Mouse (Mus musculus): ENCODE results near the gene 2810021J22Rik.
"Not testable (repeated sequence)": the region's sequence is repeated elsewhere in the genome, so short reads cannot be mapped to it uniquely, and the experiment has no call there.

The 2810021J22Rik gene

GRCm38 (mm10) chr11:58867039-58867953 is at the start of gene 2810021J22Rik:
TSS of gene 2810021J22Rik (plus strand) at chr11:58867216.
- in situ Hi-C loops (cut with MboI; ENCODE audit: unreplicated experiment in 2 of 2): no loop called here

- in situ Hi-C loops (cut with MboI; ENCODE audit: unreplicated experiment in 2 of 2): not testable (repeated sequence)
Measured at GRCm38 (mm10) chr11:58828937-58829336, 38.1 kb upstream of the 2810021J22Rik start, which contains the start of gene Olfr312. TSS of gene Olfr312 (plus strand) at chr11:58829237.

GRCm38 (mm10) chr11:58829764-58830163 is 37.3 kb upstream of the 2810021J22Rik start:
- in situ Hi-C loops (cut with MboI; ENCODE audit: unreplicated experiment in 2 of 2): no loop called here

GRCm38 (mm10) chr11:58832541-58832940 is 34.5 kb upstream of the 2810021J22Rik start:
- in situ Hi-C loops (cut with MboI; ENCODE audit: unreplicated experiment in 2 of 2): not testable (repeated sequence)

GRCm38 (mm10) chr11:58838951-58839350 is 28.1 kb upstream of the 2810021J22Rik start, which contains the start of gene Olfr311:
TSS of gene Olfr311 (plus strand) at chr11:58839251.
- in situ Hi-C loops (cut with MboI; ENCODE audit: unreplicated experiment in 2 of 2): not testable (repeated sequence)

- in situ Hi-C loops (cut with MboI; ENCODE audit: unreplicated experiment in 2 of 2): no loop called here
Measured at GRCm38 (mm10) chr11:58846919-58847461, 20.0 kb upstream of the 2810021J22Rik start, which contains the start of gene Gm12258. TSS of gene Gm12258 (plus strand) at chr11:58847158.

GRCm38 (mm10) chr11:58847636-58848035 is 19.4 kb upstream of the 2810021J22Rik start:
- in situ Hi-C loops (cut with MboI; ENCODE audit: unreplicated experiment in 2 of 2): no loop called here

- in situ Hi-C loops (cut with MboI; ENCODE audit: unreplicated experiment in 2 of 2): no loop called here
Measured at GRCm38 (mm10) chr11:58849731-58850130, 17.3 kb upstream of the 2810021J22Rik start.

GRCm38 (mm10) chr11:58860744-58861143 is 6.3 kb upstream of the 2810021J22Rik start:
- in situ Hi-C loops (cut with MboI; ENCODE audit: unreplicated experiment in 2 of 2): loop anchor here in 1 of 2 experiments (5.0 kb wide), 1 partner anchor 37 kb away; no protein-coding TSS in a partner anchor

- in situ Hi-C loops (cut with MboI; ENCODE audit: unreplicated experiment in 2 of 2): no loop called here
Measured at GRCm38 (mm10) chr11:58867954-58868330, 926 bp downstream of the 2810021J22Rik start.

GRCm38 (mm10) chr11:58870961-58871360 is 3.9 kb downstream of the 2810021J22Rik start:
- in situ Hi-C loops (cut with MboI; ENCODE audit: unreplicated experiment in 2 of 2): no loop called here

- in situ Hi-C loops (cut with MboI; ENCODE audit: unreplicated experiment in 2 of 2): no loop called here
Measured at GRCm38 (mm10) chr11:58883756-58884155, 16.7 kb downstream of the 2810021J22Rik start.

- in situ Hi-C loops (cut with MboI; ENCODE audit: unreplicated experiment in 2 of 2): no loop called here
Measured at GRCm38 (mm10) chr11:58890511-58890910, 23.5 kb downstream of the 2810021J22Rik start.

GRCm38 (mm10) chr11:58894456-58894855 is 27.4 kb downstream of the 2810021J22Rik start:
- in situ Hi-C loops (cut with MboI; ENCODE audit: unreplicated experiment in 2 of 2): no loop called here

- in situ Hi-C loops (cut with MboI; ENCODE audit: unreplicated experiment in 2 of 2): loop anchor here in 1 of 2 experiments (5.0 kb wide), 1 partner anchor 35 kb away; no protein-coding TSS in a partner anchor
Measured at GRCm38 (mm10) chr11:58897485-58897884, 30.5 kb downstream of the 2810021J22Rik start.

GRCm38 (mm10) chr11:58901080-58901479 is 34.1 kb downstream of the 2810021J22Rik start:
- in situ Hi-C loops (cut with MboI; ENCODE audit: unreplicated experiment in 2 of 2): no loop called here

GRCm38 (mm10) chr11:58903511-58904409 is 36.7 kb downstream of the 2810021J22Rik start, which contains the start of gene Zfp39:
TSS of gene Zfp39 (minus strand) at chr11:58904225.
- in situ Hi-C loops (cut with MboI; ENCODE audit: unreplicated experiment in 2 of 2): no loop called here

- in situ Hi-C loops (cut with MboI; ENCODE audit: unreplicated experiment in 2 of 2): no loop called here
Measured at GRCm38 (mm10) chr11:58904410-58904718, 37.3 kb downstream of the 2810021J22Rik start.

GRCm38 (mm10) chr11:58904838-58905237 is 37.8 kb downstream of the 2810021J22Rik start:
- in situ Hi-C loops (cut with MboI; ENCODE audit: unreplicated experiment in 2 of 2): no loop called here

GRCm38 (mm10) chr11:58913776-58914175 is 46.8 kb downstream of the 2810021J22Rik start:
- in situ Hi-C loops (cut with MboI; ENCODE audit: unreplicated experiment in 2 of 2): loop anchor here in 1 of 2 experiments (10.0 kb wide), 1 partner anchor 679 kb away; no protein-coding TSS in a partner anchor

All from v-Abl transformed pro-B cells (cell line).